Mouse (Mus musculus) CH12.LX (cell line): ENCODE measurements around the gene Pik3ca. TPM values are rescaled to one million over a fixed set of nuclear protein-coding genes. Genes with fewer than 3 reads are reported as not detected.

ENCODE experiments used
- DNase-seq: peaks from one replicate; pipeline ENCODE4 v3.0.0-alpha.2; 2013; ENCODE audit errors: extremely low read depth
- H3K27ac ChIP-seq: 2 replicates; pipeline ENCODE4 v1.5.1; 2012; ENCODE audit warnings: low read depth, mild to moderate bottlenecking, control low read depth, moderate library complexity; ENCODE audit not compliant: insufficient read depth
- H3K27me3 ChIP-seq: replicated peaks from 2 replicates; pipeline ENCODE3; 2012; ENCODE audit warnings: inconsistent platforms
- H3K36me3 ChIP-seq, 2 experiments: replicated peaks in 1 of 2; 2 replicates each; pipeline versions ENCODE3 to v1.6.1; 2012; ENCODE audit warnings: inconsistent platforms in 1 of 2, low read length in 1 of 2, mild to moderate bottlenecking in 1 of 2, mixed read lengths in 1 of 2, moderate library complexity in 1 of 2; ENCODE audit not compliant: control insufficient read depth in 1 of 2, insufficient read depth in 1 of 2
- H3K4me1 ChIP-seq, 2 experiments: 2 replicates each; pipeline ENCODE4 v1.6.1; 2012; ENCODE audit warnings: inconsistent platforms in 1 of 2, moderate library complexity in 1 of 2; ENCODE audit not compliant: insufficient read depth in 2 of 2, control insufficient read depth in 1 of 2
- H3K4me2 ChIP-seq: 2 replicates; pipeline ENCODE4 v1.6.1; 2012; ENCODE audit warnings: low read depth, mild to moderate bottlenecking, control low read depth; ENCODE audit not compliant: poor library complexity, insufficient read depth, severe bottlenecking
- H3K4me3 ChIP-seq, 3 experiments: fragments of 150-350 bp in 1 of 3; sonication (generic) in 1 of 3; replicated peaks in 1 of 3; 2 replicates each; pipeline versions ENCODE3 to v1.5.1; 2011 to 2012; ENCODE audit warnings: low read depth in 2 of 3, low read length in 2 of 3, mild to moderate bottlenecking in 2 of 3, moderate library complexity in 2 of 3, control low read depth in 1 of 3, improper control_type of control experiment in 1 of 3, inconsistent platforms in 1 of 3, mixed read lengths in 1 of 3; ENCODE audit not compliant: poor library complexity in 1 of 3
- H3K79me2 ChIP-seq: replicated peaks from 2 replicates; pipeline ENCODE4 v1.6.1; 2012; ENCODE audit warnings: mild to moderate bottlenecking, moderate library complexity; ENCODE audit not compliant: control insufficient read depth, poor library complexity, insufficient read depth, severe bottlenecking; ENCODE audit errors: extremely low read depth
- H3K9ac ChIP-seq: 2 replicates; pipeline ENCODE4 v1.6.1; 2012; ENCODE audit warnings: low read depth, mild to moderate bottlenecking, control low read depth, moderate library complexity; ENCODE audit not compliant: insufficient read depth
- H3K9me3 ChIP-seq: replicated peaks from 2 replicates; pipeline ENCODE3; 2012; ENCODE audit warnings: low read length, inconsistent platforms, mixed read lengths
- BHLHE40 ChIP-seq: IDR thresholded peaks from 2 replicates; pipeline ENCODE4 v1.6.1; 2011; ENCODE audit warnings: mild to moderate bottlenecking, low read depth, low read length, improper control_type of control experiment
- CHD1 ChIP-seq: IDR thresholded peaks from 2 replicates; pipeline ENCODE4 v1.6.1; 2012; ENCODE audit warnings: low read depth, low read length, improper control_type of control experiment, inconsistent platforms
- CHD2 ChIP-seq: IDR thresholded peaks from 2 replicates; pipeline ENCODE4 v1.6.1; 2011; ENCODE audit warnings: low read length, improper control_type of control experiment
- CTCF ChIP-seq, 2 experiments: IDR thresholded peaks in 1 of 2; conservative IDR thresholded peaks in 1 of 2; 2 replicates each; pipeline ENCODE4 v1.5.1; 2011 to 2012; ENCODE audit warnings: low read depth in 2 of 2, low read length in 2 of 2, improper control_type of control experiment in 1 of 2, inconsistent platforms in 1 of 2, mild to moderate bottlenecking in 1 of 2, moderate library complexity in 1 of 2
- E2F4 ChIP-seq: IDR thresholded peaks from 2 replicates; pipeline ENCODE4 v1.6.1; 2011; ENCODE audit warnings: low read depth, low read length, improper control_type of control experiment; ENCODE audit not compliant: insufficient replicate concordance
- ELF1 ChIP-seq: IDR thresholded peaks from 2 replicates; pipeline ENCODE4 v1.6.1; 2014; ENCODE audit warnings: low read depth, mild to moderate bottlenecking, inconsistent platforms, low read length, improper control_type of control experiment
- EP300 ChIP-seq: IDR thresholded peaks from 2 replicates; pipeline ENCODE4 v1.6.1; 2011; ENCODE audit warnings: low read length, improper control_type of control experiment
- HCFC1 ChIP-seq: IDR thresholded peaks from 2 replicates; pipeline ENCODE4 v1.6.1; 2012; ENCODE audit warnings: low read depth, mild to moderate bottlenecking, inconsistent platforms, low read length, improper control_type of control experiment
- IRF4 ChIP-seq: IDR thresholded peaks from 2 replicates; pipeline ENCODE4 v1.6.1; 2014; ENCODE audit warnings: low read depth, mild to moderate bottlenecking, inconsistent platforms, low read length, improper control_type of control experiment
- JUND ChIP-seq: conservative IDR thresholded peaks from 2 replicates; pipeline ENCODE4 v1.6.1; 2011; ENCODE audit warnings: low read depth, low read length, improper control_type of control experiment
- KAT2A ChIP-seq: IDR thresholded peaks from 2 replicates; pipeline ENCODE4 v1.6.1; 2012; ENCODE audit warnings: low read length, improper control_type of control experiment, inconsistent platforms; ENCODE audit not compliant: insufficient replicate concordance
- MAX ChIP-seq: IDR thresholded peaks from 2 replicates; pipeline ENCODE4 v1.6.1; 2011; ENCODE audit warnings: low read length, improper control_type of control experiment
- MAZ ChIP-seq: IDR thresholded peaks from 2 replicates; pipeline ENCODE4 v1.6.1; 2012; ENCODE audit warnings: low read depth, mild to moderate bottlenecking, inconsistent platforms, low read length, improper control_type of control experiment, moderate library complexity
- MEF2A ChIP-seq: IDR thresholded peaks from 2 replicates; pipeline ENCODE4 v1.6.1; 2014; ENCODE audit warnings: low read depth, mild to moderate bottlenecking, inconsistent platforms, low read length, improper control_type of control experiment, borderline replicate concordance
- MXI1 ChIP-seq: IDR thresholded peaks from 2 replicates; pipeline ENCODE4 v1.6.1; 2011; ENCODE audit warnings: mild to moderate bottlenecking, low read depth, low read length, improper control_type of control experiment
- MYC ChIP-seq: IDR thresholded peaks from 2 replicates; pipeline ENCODE4 v1.6.1; 2011; ENCODE audit warnings: low read depth, mild to moderate bottlenecking, improper control_type of control experiment, low read length
- PAX5 ChIP-seq: IDR thresholded peaks from 2 replicates; pipeline ENCODE4 v1.6.1; 2012; ENCODE audit warnings: low read length, inconsistent platforms, mixed read lengths
- POLR2A ChIP-seq: IDR thresholded peaks from 2 replicates; pipeline ENCODE4 v1.6.1; 2011; ENCODE audit warnings: low read depth, mild to moderate bottlenecking, improper control_type of control experiment, low read length
- POLR2AphosphoS2 ChIP-seq: IDR thresholded peaks from 2 replicates; pipeline ENCODE4 v1.6.1; 2011; ENCODE audit warnings: low read depth, low read length, improper control_type of control experiment
- SIN3A ChIP-seq: IDR thresholded peaks from 2 replicates; pipeline ENCODE4 v1.6.1; 2012; ENCODE audit warnings: low read length, improper control_type of control experiment, inconsistent platforms
- SMC3 ChIP-seq: IDR thresholded peaks from 2 replicates; pipeline ENCODE4 v1.6.1; 2011; ENCODE audit warnings: low read depth, low read length, improper control_type of control experiment
- TBP ChIP-seq: conservative IDR thresholded peaks from 2 replicates; pipeline ENCODE4 v1.6.1; 2011; ENCODE audit warnings: low read depth, low read length, improper control_type of control experiment
- TCF12 ChIP-seq: IDR thresholded peaks from 2 replicates; pipeline ENCODE4 v1.6.1; 2014; ENCODE audit warnings: low read depth, mild to moderate bottlenecking, inconsistent platforms, low read length, improper control_type of control experiment
- USF1 ChIP-seq: IDR thresholded peaks from 2 replicates; pipeline ENCODE4 v1.6.1; 2014; ENCODE audit warnings: low read depth, mild to moderate bottlenecking, inconsistent platforms, low read length, improper control_type of control experiment
- USF2 ChIP-seq: conservative IDR thresholded peaks from 2 replicates; pipeline ENCODE4 v1.6.1; 2011; ENCODE audit warnings: low read depth, low read length, improper control_type of control experiment
- ZKSCAN1 ChIP-seq: IDR thresholded peaks from 2 replicates; pipeline ENCODE4 v1.6.1; 2012; ENCODE audit warnings: low read depth, inconsistent platforms, low read length, improper control_type of control experiment, borderline replicate concordance
- ZMIZ1 ChIP-seq: IDR thresholded peaks from 2 replicates; pipeline ENCODE4 v1.6.1; 2012; ENCODE audit warnings: low read depth, mild to moderate bottlenecking, inconsistent platforms, low read length, improper control_type of control experiment
- ZNF384 ChIP-seq: IDR thresholded peaks from 2 replicates; pipeline ENCODE4 v1.6.1; 2012; ENCODE audit warnings: low read depth, low read length, improper control_type of control experiment, inconsistent platforms
- dilution Hi-C: fragments of 300-500 bp; cut with MboI; formaldehyde crosslinking; loops from 2 replicates; pipeline ENCODE4 v1.14.3; 2020; ENCODE audit warnings: low sequenced_read_pairs; ENCODE audit not compliant: extremely low pct_unique_long_range_greater_than_20kb, extremely low pct_ligation_motif_present
- in situ Hi-C: fragments of 300-500 bp; cut with MboI; formaldehyde crosslinking; loops from 3 replicates; pipeline ENCODE4 v1.14.3; 2019; ENCODE audit warnings: low sequenced_read_pairs, low pct_ligation_motif_present, low pct_unique_long_range_greater_than_20kb, mixed read lengths
- polyA plus RNA-seq: library from polyadenylated mRNA; unstranded; fragments of >175 nt; gene quantifications from 2 replicates; pipeline ENCODE4 v1.2.1, GENCODE M21; 2012; ENCODE audit warnings: low read depth; ENCODE audit not compliant: insufficient read length
- total RNA-seq, 2 experiments: library from RNA; depleted of rRNA; stranded (reverse); fragments of 300-350 nt in 1 of 2; fragments of >200 nt in 1 of 2; gene quantifications; 2 replicates each; pipeline ENCODE4 v1.2.3; 2012 to 2014

The Pik3ca gene
- total and polyA plus RNA-seq, 3 experiments: 19.1 to 26.5 (median 19.6) TPM

- TF ChIP-seq TCF12 (no peak), TBP (no peak), MAZ (no peak), MAX (no peak), JUND (no peak), ZKSCAN1 (no peak), POLR2A (no peak), ZNF384 (0 out of 2 replicates have a peak, but pooled peaks have one; percentile 33), KAT2A (no peak), HCFC1 (no peak), MEF2A (no peak), CHD2 (no peak), PAX5 (no peak), BHLHE40 (peak; percentile 52; the same call in 1 of the 2 replicates), E2F4 (no peak), IRF4 (no peak), ELF1 (no peak), MXI1 (0 out of 2 replicates have a peak, but pooled peaks have one; percentile 53), ZMIZ1 (no peak), MYC (no peak), POLR2AphosphoS2 (no peak), CTCF (conservative IDR thresholded peaks at IDR 0.05 in 1 of 2, IDR thresholded peaks at IDR 0.05 in 1 of 2; ENCODE audit: low read depth in 2 of 2, low read length in 2 of 2) (no peak)
- Histone ChIP-seq H3K36me3 (peaks cover 0 to 10% of the 10 kb centered on the region in 2 experiments), H3K4me3 (peak overlapping the region; percentile 74 to 86 (median 83)), H3K27ac (no peak overlapping the region), H3K9ac (peak overlapping the region; percentile 96), H3K4me1 (peaks cover 12 to 47% of the 10 kb centered on the region in 2 experiments), H3K79me2 (peaks cover 54% of the 10 kb centered on the region), H3K9me3 (no peaks in the 10 kb centered on the region), H3K4me2 (peak overlapping the region; percentile 83), H3K27me3 (no peaks in the 10 kb centered on the region)
- DNase-seq: no peak
- in situ Hi-C loops (no loop called here), dilution Hi-C loops (no loop called here)
Observed at GRCm38 (mm10) chr3:32398175-32398538, 686 bp downstream of the Pik3ca start.

DNA sequence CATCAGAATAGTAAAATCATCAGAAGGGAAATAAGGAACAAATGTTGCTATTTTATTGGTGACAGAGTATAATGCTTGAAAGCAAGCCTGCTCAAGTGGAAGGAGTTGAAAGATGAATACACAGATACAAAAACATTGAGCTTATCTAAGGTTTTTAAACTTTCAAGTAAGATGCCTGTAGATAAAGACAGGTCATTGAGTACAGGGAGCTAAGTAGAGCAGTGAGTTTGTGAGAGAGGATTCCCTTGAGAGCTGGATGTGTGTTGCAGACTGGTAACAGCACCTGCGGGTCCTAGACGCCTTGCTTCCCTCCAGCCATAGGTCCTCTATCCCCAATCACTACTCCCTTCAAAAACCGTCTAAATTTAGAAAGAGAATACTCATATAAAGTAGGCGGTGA, 1.2 kb downstream of the Pik3ca start:
- peaks cover 58% of the 10 kb centered on the region for H3K79me2 ChIP-seq
- H3K36me3 ChIP-seq: peaks cover 0 to 10% of the 10 kb centered on the region in 2 experiments
- in situ Hi-C loops: no loop called here
- 0 out of 2 replicates have a peak, but pooled peaks have one; percentile 8 for TF ChIP-seq MXI1
- peak; percentile 31 for TF ChIP-seq EP300
- TF ChIP-seq CHD1: peak; percentile 51; the same call in 1 of the 2 replicates
- no peak for TF ChIP-seq E2F4
- no peak for TF ChIP-seq SMC3
- TF ChIP-seq SIN3A: 0 out of 2 replicates have a peak, but pooled peaks have one; percentile 25
- no peak for TF ChIP-seq USF2
- TF ChIP-seq USF1: no peak
- DNase-seq: no peak
- H3K9ac ChIP-seq: peak overlapping the region; percentile 34; the same call in 1 of the 2 replicates
- peak overlapping the region; percentile 93 for H3K4me2 ChIP-seq
- peak overlapping the region in 2 of 3 experiments; percentile 74 to 86 for H3K4me3 ChIP-seq
- no peaks in the 10 kb centered on the region for H3K9me3 ChIP-seq
- dilution Hi-C loops: no loop called here
- no peaks in the 10 kb centered on the region for H3K27me3 ChIP-seq
- no peak overlapping the region for H3K27ac ChIP-seq
- peaks cover 17 to 52% of the 10 kb centered on the region in 2 experiments for H3K4me1 ChIP-seq
